24 mouse cellular contexts compared by ENCODE assay signal in genomic region chr9:78917336-78917735, GRCm38 (mm10).
DNase-seq lines count a peak whose midpoint lies in the region; ATAC-seq and TF ChIP-seq lines count a peak whose summit lies in the region.
"Had no signal": no experiment of that assay in that cellular context is flagged by ENCODE, and none has a peak within 500 bp of the region (broad histone marks: within the 10 kb centered on the region; RNA-seq: fewer than 3 reads in every experiment).

No protein-coding gene starts in this region.

- H3K4me2 ChIP-seq in kidney, embryonic 15.5 days: no peak overlapping the region
- no peak overlapping the region for H3K4me2 ChIP-seq in kidney, embryonic 16.5 days (replicated peaks; ENCODE audit: low read depth, low read length)
- H3K4me2 ChIP-seq: embryonic facial prominence, embryonic 12.5 days; embryonic facial prominence, embryonic 15.5 days; heart, embryonic 11.5 days; hindbrain, embryonic 13.5 days had no signal

- no peaks in the 10 kb centered on the region for H3K36me3 ChIP-seq in kidney, embryonic 15.5 days
- no peaks in the 10 kb centered on the region for H3K36me3 ChIP-seq in kidney, adult 2 months (ENCODE audit: control insufficient read depth, insufficient read depth, low read length)
- no peaks in the 10 kb centered on the region for H3K36me3 ChIP-seq in kidney, embryonic 16.5 days (ENCODE audit: insufficient read depth, low read length)
- H3K36me3 ChIP-seq: embryonic facial prominence, embryonic 12.5 days; embryonic facial prominence, embryonic 15.5 days; hindbrain, embryonic 10.5 days; hindbrain, embryonic 13.5 days had no signal

- H3K27me3 ChIP-seq in kidney, embryonic 15.5 days: no peaks in the 10 kb centered on the region
- no peaks in the 10 kb centered on the region for H3K27me3 ChIP-seq in kidney, adult 2 months (replicated peaks; ENCODE audit: control insufficient read depth, insufficient read depth, low read length)
- H3K27me3 ChIP-seq in kidney, embryonic 16.5 days (ENCODE audit: insufficient read depth, low read length): no peaks in the 10 kb centered on the region
- H3K27me3 ChIP-seq: embryonic facial prominence, embryonic 12.5 days; embryonic facial prominence, embryonic 15.5 days; hindbrain, embryonic 13.5 days had no signal

- H3K27ac ChIP-seq in kidney, embryonic 15.5 days: no peak overlapping the region
- H3K27ac ChIP-seq in kidney, adult 2 months (ENCODE audit: insufficient read depth, low read depth, low read length): no peak overlapping the region
- H3K27ac ChIP-seq in kidney, embryonic 16.5 days (ENCODE audit: low read length): peak overlapping the region; percentile 7; the same call in 1 of the 2 replicates
- H3K27ac ChIP-seq: embryonic facial prominence, embryonic 12.5 days; embryonic facial prominence, embryonic 15.5 days; gastrocnemius, adult 2 months; hindbrain, embryonic 10.5 days; hindbrain, embryonic 13.5 days had no signal

- no peak for ATAC-seq in kidney, embryonic 15.5 days (replicated peaks; ENCODE audit: low FRiP score)
- ATAC-seq in kidney, embryonic 16.5 days (ENCODE audit: low FRiP score, low TSS enrichment): 0 out of 2 replicates have a peak, but pooled peaks have one; percentile 57
- ATAC-seq: activated CD4-positive, CD25-positive, alpha-beta regulatory T cell, adult 4 months; forebrain, embryonic 14.5 days; forebrain, postnatal 0 days had no signal

- no peaks in the 10 kb centered on the region for H3K4me1 ChIP-seq in kidney, embryonic 15.5 days
- H3K4me1 ChIP-seq in kidney, adult 2 months (ENCODE audit: control insufficient read depth, insufficient read depth, low read length): peaks cover 5% of the 10 kb centered on the region; the same call in 1 of the 2 replicates
- H3K4me1 ChIP-seq in kidney, embryonic 16.5 days (ENCODE audit: insufficient read depth, low read length): no peaks in the 10 kb centered on the region
- H3K4me1 ChIP-seq: embryonic facial prominence, embryonic 12.5 days; embryonic facial prominence, embryonic 15.5 days; hindbrain, embryonic 10.5 days; hindbrain, embryonic 13.5 days had no signal

- no peak overlapping the region for H3K4me3 ChIP-seq in kidney, embryonic 15.5 days (replicated peaks)
- H3K4me3 ChIP-seq in kidney, adult 2 months (ENCODE audit: insufficient read depth, low read depth, low read length): no peak overlapping the region
- H3K4me3 ChIP-seq in kidney, embryonic 16.5 days (ENCODE audit: low read length): no peak overlapping the region
- H3K4me3 ChIP-seq: embryonic facial prominence, embryonic 12.5 days; embryonic facial prominence, embryonic 15.5 days; gastrocnemius, adult 2 months; hindbrain, embryonic 10.5 days; hindbrain, embryonic 13.5 days had no signal

- DNase-seq in kidney, adult 11 months: peak; percentile 22
- peak; percentile 71 for DNase-seq in kidney, adult 2 months
- DNase-seq in kidney, postnatal 14 days: peak; percentile 19
- DNase-seq in adrenal gland, adult 18-20 months (ENCODE audit: low spot score in 2 of 2): no peak
- DNase-seq in retina, embryonic 14.5 days (ENCODE audit: low spot score): no peak
- DNase-seq in thymus, postnatal 10 days (ENCODE audit: low spot score in 2 of 2): no peak
- DNase-seq: adrenal gland, postnatal 10 days; cerebellum, adult 11 months; cerebellum, adult 2 months; cerebellum, adult 9-11 months; cerebellum, postnatal 25 days; forebrain, postnatal 0 days; gastrocnemius, adult 2 months; gastrocnemius, postnatal 14 days; heart, adult 11 months had no signal

- TF ChIP-seq CTCF in kidney, adult 2 months (conservative IDR thresholded peaks at IDR 0.05; ENCODE audit: insufficient read depth, insufficient read length, low read depth, low read length): no peak

- no peak for TF ChIP-seq POLR2A in kidney, adult 2 months (IDR thresholded peaks at IDR 0.05; ENCODE audit: low read depth, low read length)

- H3K9me3 ChIP-seq in kidney, embryonic 15.5 days (replicated peaks): no peaks in the 10 kb centered on the region
- no peaks in the 10 kb centered on the region for H3K9me3 ChIP-seq in kidney, embryonic 16.5 days (ENCODE audit: low read length)
- H3K9me3 ChIP-seq: embryonic facial prominence, embryonic 12.5 days; embryonic facial prominence, embryonic 15.5 days; hindbrain, embryonic 10.5 days; hindbrain, embryonic 13.5 days had no signal

- H3K9ac ChIP-seq in kidney, embryonic 15.5 days: no peak overlapping the region
- H3K9ac ChIP-seq in kidney, embryonic 16.5 days (replicated peaks; ENCODE audit: low read length): no peak overlapping the region
- H3K9ac ChIP-seq: embryonic facial prominence, embryonic 12.5 days; embryonic facial prominence, embryonic 15.5 days; forebrain, postnatal 0 days; hindbrain, embryonic 13.5 days had no signal

- 78% methylated on average over 1 of the region's 1 CpGs for WGBS in kidney, embryonic 15.5 days
- WGBS in kidney, adult 2 months: 70% methylated on average over 1 of the region's 1 CpGs
- WGBS in kidney, embryonic 16.5 days: 76% methylated on average over 1 of the region's 1 CpGs

Comparison
In these comparisons a context has a peak if more than half of its experiments do, and no peak if none do; other contexts are left out.
1. DNase-seq: peak in kidney, adult 11 months (single experiment), kidney, adult 2 months (single experiment) and kidney, postnatal 14 days (single experiment); none in adrenal gland, adult 18-20 months (0 of 2), retina, embryonic 14.5 days (single experiment) and thymus, postnatal 10 days (0 of 2).